Mouse (Mus musculus) intestine, postnatal 0 days (tissue): ENCODE data around the gene Actr2. TPM values are rescaled to one million over a fixed set of nuclear protein-coding genes. Genes with fewer than 3 reads are reported as not detected.

Experiments used
- ATAC-seq: fragments of 200-750 bp; cut with Nextera tagmentation; 2 replicates; pipeline ENCODE4 v1.8.0; 2017; ENCODE audit warnings: mild to moderate bottlenecking, moderate TSS enrichment, moderate library complexity
- H3K27ac ChIP-seq: fragments of 300-500 bp; sonication (generic); 2 replicates; pipeline ENCODE4 v1.5.1; 2014; ENCODE audit warnings: mild to moderate bottlenecking, low read depth, low read length, moderate library complexity
- H3K27me3 ChIP-seq: fragments of 300-500 bp; sonication (generic); replicated peaks from 2 replicates; pipeline ENCODE4 v1.6.1; 2014; ENCODE audit warnings: low read length, mixed read lengths; ENCODE audit not compliant: control insufficient read depth, insufficient read depth
- H3K36me3 ChIP-seq: fragments of 300-500 bp; sonication (generic); 2 replicates; pipeline ENCODE4 v1.6.1; 2014; ENCODE audit warnings: mild to moderate bottlenecking, moderate library complexity; ENCODE audit not compliant: control insufficient read depth, insufficient read depth
- H3K4me1 ChIP-seq: fragments of 300-500 bp; sonication (generic); replicated peaks from 2 replicates; pipeline ENCODE4 v1.6.1; 2014; ENCODE audit warnings: antibody characterized with exemption, low read length, mixed read lengths; ENCODE audit not compliant: control insufficient read depth, insufficient read depth
- H3K4me2 ChIP-seq: fragments of 300-500 bp; sonication (generic); replicated peaks from 2 replicates; pipeline ENCODE4 v1.6.1; 2014; ENCODE audit warnings: low read depth, mild to moderate bottlenecking, moderate library complexity
- H3K4me3 ChIP-seq: fragments of 300-500 bp; sonication (generic); 2 replicates; pipeline ENCODE4 v1.5.1; 2014; ENCODE audit warnings: low read depth, low read length
- H3K9ac ChIP-seq: fragments of 300-500 bp; sonication (generic); 2 replicates; pipeline ENCODE4 v1.6.1; 2014; ENCODE audit warnings: mild to moderate bottlenecking, low read depth, low read length
- H3K9me3 ChIP-seq: fragments of 300-500 bp; sonication (generic); 2 replicates; pipeline ENCODE4 v1.6.1; 2016; ENCODE audit warnings: mixed run types; ENCODE audit not compliant: control insufficient read depth
- CTCF ChIP-seq: sonication (generic); IDR thresholded peaks from 2 replicates; pipeline ENCODE4 v1.5.1; 2016; ENCODE audit warnings: low read depth, mild to moderate bottlenecking, control low read depth, antibody characterized with exemption, moderate library complexity
- WGBS: fragments of 180-500 bp; shearing (Covaris S2); extraction: QIAGEN DNeasy Blood & Tissue Kit; methylation state at CpG from one replicate; pipeline ENCODE4 v1.1.7; 2014; 5-methylcytosine and 5-hydroxymethylcytosine counted together
- polyA plus RNA-seq: library from polyadenylated mRNA; unstranded; fragments of >200 nt; fragmentation: Nextera tagmentation; extraction: Ambion mirVana; gene quantifications from 2 replicates; pipeline ENCODE4 v1.2.1, GENCODE M21; 2015

Actr2 gene
- polyA plus RNA-seq, 1 experiment from 2014 or later: 109 TPM

- no peaks in the 10 kb centered on the region for H3K9me3 ChIP-seq
- H3K36me3 ChIP-seq: no peaks in the 10 kb centered on the region
- H3K4me3 ChIP-seq: no peak overlapping the region
- H3K4me2 ChIP-seq: no peak overlapping the region
- peak; percentile 47 for TF ChIP-seq CTCF
- H3K27me3 ChIP-seq: no peaks in the 10 kb centered on the region
- no peak overlapping the region for H3K9ac ChIP-seq
- H3K27ac ChIP-seq: no peak overlapping the region
- no peaks in the 10 kb centered on the region for H3K4me1 ChIP-seq
- 80% methylated on average over 3 of the region's 3 CpGs for WGBS
- ATAC-seq: no peak
Measured at GRCm38 (mm10) chr11:20045586-20045985, 67.1 kb downstream of the Actr2 start.

- Histone ChIP-seq H3K4me1 (no peaks in the 10 kb centered on the region), H3K27me3 (no peaks in the 10 kb centered on the region), H3K36me3 (no peaks in the 10 kb centered on the region), H3K9ac (no peak overlapping the region), H3K4me3 (no peak overlapping the region), H3K4me2 (no peak overlapping the region), H3K27ac (no peak overlapping the region), H3K9me3 (no peaks in the 10 kb centered on the region)
- no peak for TF ChIP-seq CTCF
- no peak for ATAC-seq
- WGBS: 87% methylated on average over 4 of the region's 4 CpGs
Measured at GRCm38 (mm10) chr11:20043256-20043655, 69.5 kb downstream of the Actr2 start.

GRCm38 (mm10) chr11:20042106-20042505 is 70.6 kb downstream of the Actr2 start:
- Histone ChIP-seq H3K27ac (no peak overlapping the region), H3K4me3 (no peak overlapping the region), H3K4me1 (no peaks in the 10 kb centered on the region), H3K9me3 (no peaks in the 10 kb centered on the region), H3K9ac (no peak overlapping the region), H3K4me2 (no peak overlapping the region), H3K27me3 (no peaks in the 10 kb centered on the region), H3K36me3 (no peaks in the 10 kb centered on the region)
- WGBS: 80% methylated on average over 4 of the region's 4 CpGs
- TF ChIP-seq CTCF: no peak
- ATAC-seq: no peak

- Histone ChIP-seq H3K27me3 (no peaks in the 10 kb centered on the region), H3K9me3 (no peaks in the 10 kb centered on the region), H3K4me1 (no peaks in the 10 kb centered on the region), H3K9ac (no peak overlapping the region), H3K36me3 (no peaks in the 10 kb centered on the region), H3K27ac (no peak overlapping the region), H3K4me2 (no peak overlapping the region), H3K4me3 (no peak overlapping the region)
- no peak for TF ChIP-seq CTCF
- WGBS: 30% methylated on average over 6 of the region's 6 CpGs
- no peak for ATAC-seq
Measured at GRCm38 (mm10) chr11:20041164-20041920, 71.4 kb downstream of the Actr2 start.

- H3K36me3 ChIP-seq: no peaks in the 10 kb centered on the region
- H3K27ac ChIP-seq: no peak overlapping the region
- whole genome bisulfite sequencing: 45% methylated on average over 8 of the region's 8 CpGs
- no peak for ATAC-seq
- H3K4me3 ChIP-seq: no peak overlapping the region
- H3K9ac ChIP-seq: no peak overlapping the region
- H3K4me2 ChIP-seq: no peak overlapping the region
- TF ChIP-seq CTCF: no peak
- no peaks in the 10 kb centered on the region for H3K9me3 ChIP-seq
- H3K4me1 ChIP-seq: no peaks in the 10 kb centered on the region
- no peaks in the 10 kb centered on the region for H3K27me3 ChIP-seq
Measured at GRCm38 (mm10) chr11:20038723-20039122, 74.0 kb downstream of the Actr2 start.

- no peak overlapping the region for H3K9ac ChIP-seq
- H3K4me3 ChIP-seq: no peak overlapping the region
- ATAC-seq: no peak; the same call in 1 of the 2 replicates
- WGBS: 87% methylated on average over 4 of the region's 4 CpGs
- H3K36me3 ChIP-seq: no peaks in the 10 kb centered on the region
- no peaks in the 10 kb centered on the region for H3K27me3 ChIP-seq
- no peaks in the 10 kb centered on the region for H3K4me1 ChIP-seq
- TF ChIP-seq CTCF: no peak
- H3K4me2 ChIP-seq: no peak overlapping the region
- H3K9me3 ChIP-seq: no peaks in the 10 kb centered on the region
- H3K27ac ChIP-seq: no peak overlapping the region
Measured at GRCm38 (mm10) chr11:20037739-20038138, 75.0 kb downstream of the Actr2 start.

GRCm38 (mm10) chr11:20035972-20036371 is 76.7 kb downstream of the Actr2 start:
- Histone ChIP-seq H3K9ac (no peak overlapping the region), H3K4me3 (no peak overlapping the region), H3K4me1 (no peaks in the 10 kb centered on the region), H3K9me3 (no peaks in the 10 kb centered on the region), H3K36me3 (no peaks in the 10 kb centered on the region), H3K4me2 (no peak overlapping the region), H3K27ac (no peak overlapping the region), H3K27me3 (no peaks in the 10 kb centered on the region)
- 82% methylated on average over 7 of the region's 7 CpGs for WGBS
- no peak for TF ChIP-seq CTCF
- ATAC-seq: no peak
